Mouse (Mus musculus): Measurements from ENCODE around the gene Kansl1.

The Kansl1 gene

GRCm38 (mm10) chr11:104439703-104440102 lies 29.0 kb downstream of the Kansl1 start:
- DNase-seq (ENCODE audit: low read depth, low spot score) = no peak

- DNase-seq (ENCODE audit: low read depth, low spot score) = no peak
Measured at GRCm38 (mm10) chr11:104438450-104438849, 30.2 kb downstream of the Kansl1 start.

GRCm38 (mm10) chr11:104436394-104436954 lies 32.2 kb downstream of the Kansl1 start:
- no peak for DNase-seq (ENCODE audit: low read depth, low spot score)

GRCm38 (mm10) chr11:104435753-104436152 lies 32.9 kb downstream of the Kansl1 start:
- no peak for DNase-seq (ENCODE audit: low read depth, low spot score)

GRCm38 (mm10) chr11:104435141-104435540 lies 33.5 kb downstream of the Kansl1 start:
- DNase-seq (ENCODE audit: low read depth, low spot score) = no peak

GRCm38 (mm10) chr11:104432251-104432650 lies 36.4 kb downstream of the Kansl1 start:
- DNase-seq (ENCODE audit: low read depth, low spot score) = no peak

GRCm38 (mm10) chr11:104431807-104432206 lies 36.9 kb downstream of the Kansl1 start:
- DNase-seq (ENCODE audit: low read depth, low spot score) = no peak

- DNase-seq (ENCODE audit: low read depth, low spot score) = no peak
Measured at GRCm38 (mm10) chr11:104424727-104425416, 43.8 kb downstream of the Kansl1 start.

- no peak for DNase-seq (ENCODE audit: low read depth, low spot score)
Measured at GRCm38 (mm10) chr11:104412254-104412653, 56.4 kb downstream of the Kansl1 start.

- no peak for DNase-seq (ENCODE audit: low read depth, low spot score)
Measured at GRCm38 (mm10) chr11:104407391-104407790, 61.3 kb downstream of the Kansl1 start.

- DNase-seq (ENCODE audit: low read depth, low spot score) = no peak
Measured at GRCm38 (mm10) chr11:104400961-104401360, 67.7 kb downstream of the Kansl1 start.

GRCm38 (mm10) chr11:104399459-104400216 lies 69.0 kb downstream of the Kansl1 start:
- DNase-seq (ENCODE audit: low read depth, low spot score) = no peak

GRCm38 (mm10) chr11:104395648-104396047 lies 73.0 kb downstream of the Kansl1 start:
- DNase-seq (ENCODE audit: low read depth, low spot score) = no peak

- DNase-seq (ENCODE audit: low read depth, low spot score) = no peak
Measured at GRCm38 (mm10) chr11:104393196-104393595, 75.5 kb downstream of the Kansl1 start.

GRCm38 (mm10) chr11:104392153-104392552 lies 76.5 kb downstream of the Kansl1 start:
- DNase-seq (ENCODE audit: low read depth, low spot score) = no peak

GRCm38 (mm10) chr11:104387284-104387683 lies 81.4 kb downstream of the Kansl1 start:
- DNase-seq (ENCODE audit: low read depth, low spot score) = no peak

GRCm38 (mm10) chr11:104386595-104386994 lies 82.1 kb downstream of the Kansl1 start:
- no peak for DNase-seq (ENCODE audit: low read depth, low spot score)

GRCm38 (mm10) chr11:104383167-104383810 lies 85.4 kb downstream of the Kansl1 start:
- no peak for DNase-seq (ENCODE audit: low read depth, low spot score)

GRCm38 (mm10) chr11:104381887-104382286 lies 86.8 kb downstream of the Kansl1 start:
- no peak for DNase-seq (ENCODE audit: low read depth, low spot score)

- no peak for DNase-seq (ENCODE audit: low read depth, low spot score)
Measured at GRCm38 (mm10) chr11:104379635-104380034, 89.0 kb downstream of the Kansl1 start.

GRCm38 (mm10) chr11:104376291-104376690 lies 92.4 kb downstream of the Kansl1 start:
- no peak for DNase-seq (ENCODE audit: low read depth, low spot score)

- no peak for DNase-seq (ENCODE audit: low read depth, low spot score)
Measured at GRCm38 (mm10) chr11:104367486-104368190, 101.0 kb downstream of the Kansl1 start.

Data from embryo, embryonic 11.5 days (tissue).